Mouse (Mus musculus): ENCODE data around the gene Tmem43.

DNA sequence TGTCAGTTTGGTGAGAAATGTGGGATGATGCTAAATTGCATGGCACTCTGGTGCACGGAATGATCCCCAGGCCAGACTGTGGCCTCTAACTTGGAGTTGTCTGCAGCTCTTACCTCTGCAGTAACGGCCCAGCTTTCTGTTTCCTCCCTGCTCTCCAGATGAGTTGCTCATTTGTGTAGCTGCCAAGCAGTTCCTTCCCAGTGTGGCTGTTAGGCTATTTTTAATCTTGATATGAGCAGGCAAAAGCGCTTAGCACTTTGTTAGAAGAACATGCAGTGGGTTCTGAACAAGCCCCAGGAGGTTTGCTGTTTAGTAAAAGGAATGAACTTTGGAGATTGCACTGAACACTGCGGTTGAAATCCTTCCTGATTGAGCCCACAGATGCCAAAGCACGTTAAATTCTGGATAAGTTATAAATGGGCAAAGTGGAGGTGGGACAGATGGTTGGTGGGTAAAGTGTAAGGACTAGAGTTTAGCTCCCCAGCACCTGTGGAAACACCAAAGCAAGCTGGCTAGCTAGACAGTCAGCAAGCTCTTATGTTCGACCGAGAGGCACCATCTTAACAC, 45.0 kb downstream of the Tmem43 start:
- TF ChIP-seq CTCF (IDR thresholded peaks at IDR 0.05 in 2 of 3, conservative IDR thresholded peaks at IDR 0.05 in 1 of 3; ENCODE audit: control insufficient read depth in 1 of 3, insufficient read depth in 1 of 3, low read depth in 2 of 3, low read length in 3 of 3, poor library complexity in 1 of 3, severe bottlenecking in 1 of 3) = no peak
- TF ChIP-seq POLR2AphosphoS5 (IDR thresholded peaks at IDR 0.05; ENCODE audit: borderline replicate concordance, low read depth, low read length) = no peak
- no peak for TF ChIP-seq SMC3 (IDR thresholded peaks at IDR 0.05; ENCODE audit: low read depth, low read length)
- TF ChIP-seq UBTF (IDR thresholded peaks at IDR 0.05; ENCODE audit: borderline replicate concordance, insufficient read depth, low read depth, low read length) = no peak
- TF ChIP-seq ZC3H11A (IDR thresholded peaks at IDR 0.05; ENCODE audit: low read depth, low read length) = no peak
